Mouse (Mus musculus): ENCODE results near the gene Tssc4.

Gene Tssc4

GRCm38 (mm10) chr7:143068316-143068881, 650 bp upstream of the Tssc4 start:
- DNase-seq (ENCODE audit: low spot score), result peak; percentile 49

GRCm38 (mm10) chr7:143069751-143070400, 827 bp downstream of the Tssc4 start:
- no peak for DNase-seq (ENCODE audit: low spot score)

GRCm38 (mm10) chr7:143070506-143071070, 1.5 kb downstream of the Tssc4 start:
- no peak for DNase-seq (ENCODE audit: low spot score)

- DNase-seq (ENCODE audit: low spot score), result no peak
Observed at GRCm38 (mm10) chr7:143072605-143073004, 3.6 kb downstream of the Tssc4 start.

- peak; percentile 37 for DNase-seq (ENCODE audit: low spot score)
Observed at GRCm38 (mm10) chr7:143073086-143073485, 4.0 kb downstream of the Tssc4 start.

- no peak for DNase-seq (ENCODE audit: low spot score)
Observed at GRCm38 (mm10) chr7:143075394-143075793, 6.3 kb downstream of the Tssc4 start.

GRCm38 (mm10) chr7:143077351-143077750, 8.3 kb downstream of the Tssc4 start:
- no peak for DNase-seq (ENCODE audit: low spot score)

- no peak for DNase-seq (ENCODE audit: low spot score)
Observed at GRCm38 (mm10) chr7:143082024-143082423, 13.0 kb downstream of the Tssc4 start.

GRCm38 (mm10) chr7:143083708-143084107, 14.7 kb downstream of the Tssc4 start:
- no peak for DNase-seq (ENCODE audit: low spot score)

GRCm38 (mm10) chr7:143086366-143086765, 17.3 kb downstream of the Tssc4 start:
- peak; percentile 75 for DNase-seq (ENCODE audit: low spot score)

GRCm38 (mm10) chr7:143087070-143087579, 18.1 kb downstream of the Tssc4 start:
- peak; percentile 57 for DNase-seq (ENCODE audit: low spot score)

GRCm38 (mm10) chr7:143093847-143094246, 24.8 kb downstream of the Tssc4 start:
- DNase-seq (ENCODE audit: low spot score), result no peak

GRCm38 (mm10) chr7:143094592-143095553, 25.8 kb downstream of the Tssc4 start, which contains the start of gene Trpm5:
TSS of gene Trpm5 (minus strand) at chr7:143094642.
- peak; percentile 64 for DNase-seq (ENCODE audit: low spot score)

- DNase-seq (ENCODE audit: low spot score), result no peak
Observed at GRCm38 (mm10) chr7:143095554-143095907, 26.5 kb downstream of the Tssc4 start.

- DNase-seq (ENCODE audit: low spot score), result no peak
Observed at GRCm38 (mm10) chr7:143100759-143101158, 31.7 kb downstream of the Tssc4 start.

GRCm38 (mm10) chr7:143105258-143105897, 36.3 kb downstream of the Tssc4 start:
- peak; percentile 62 for DNase-seq (ENCODE audit: low spot score)

GRCm38 (mm10) chr7:143106062-143106461, 37.0 kb downstream of the Tssc4 start, which contains the start of gene Kcnq1:
TSS of gene Kcnq1 (plus strand) at chr7:143106362.
- no peak for DNase-seq (ENCODE audit: low spot score)

- DNase-seq (ENCODE audit: low spot score), result peak; percentile 71
Observed at GRCm38 (mm10) chr7:143106672-143107465, 37.8 kb downstream of the Tssc4 start.

- peak; percentile 28 for DNase-seq (ENCODE audit: low spot score)
Observed at GRCm38 (mm10) chr7:143108200-143108599, 39.2 kb downstream of the Tssc4 start.

- DNase-seq (ENCODE audit: low spot score), result no peak
Observed at GRCm38 (mm10) chr7:143108996-143109660, 40.1 kb downstream of the Tssc4 start.

All from urinary bladder, postnatal 14 days (tissue).